Mouse (Mus musculus): ENCODE data around the gene Crispld2.

Crispld2 gene

GRCm38 (mm10) chr8:120066226-120066625 lies 74.0 kb downstream of the Crispld2 start:
- DNase-seq (ENCODE audit: low spot score in 2 of 2) = no peak

- DNase-seq (ENCODE audit: low spot score in 2 of 2) = no peak
These were observed 75.9 kb downstream of the Crispld2 start for GRCm38 (mm10) chr8:120067936-120068668.

- DNase-seq (ENCODE audit: low spot score in 2 of 2) = peak in 1 of 2 experiments; percentile 77
These were observed 79.4 kb downstream of the Crispld2 start for GRCm38 (mm10) chr8:120071684-120072083.

GRCm38 (mm10) chr8:120072259-120072658 lies 80.0 kb downstream of the Crispld2 start:
- DNase-seq (ENCODE audit: low spot score in 2 of 2) = no peak

- no peak for DNase-seq (ENCODE audit: low spot score in 2 of 2)
These were observed 80.6 kb downstream of the Crispld2 start for GRCm38 (mm10) chr8:120072827-120073226.

- DNase-seq (ENCODE audit: low spot score in 2 of 2) = no peak
These were observed 82.3 kb downstream of the Crispld2 start for GRCm38 (mm10) chr8:120074516-120074915.

GRCm38 (mm10) chr8:120075347-120075746 lies 83.1 kb downstream of the Crispld2 start:
- DNase-seq (ENCODE audit: low spot score in 2 of 2) = no peak

GRCm38 (mm10) chr8:120078080-120078479 lies 85.8 kb downstream of the Crispld2 start:
- peak; percentile 53 to 72 for DNase-seq (ENCODE audit: low spot score in 2 of 2)

- no peak for DNase-seq (ENCODE audit: low spot score in 2 of 2)
These were observed 87.1 kb downstream of the Crispld2 start for GRCm38 (mm10) chr8:120079361-120079760.

- DNase-seq (ENCODE audit: low spot score in 2 of 2) = no peak
These were observed 91.0 kb downstream of the Crispld2 start for GRCm38 (mm10) chr8:120083261-120083660.

GRCm38 (mm10) chr8:120084783-120085182 lies 92.5 kb downstream of the Crispld2 start:
- DNase-seq (ENCODE audit: low spot score in 2 of 2) = no peak

GRCm38 (mm10) chr8:120089511-120089910 lies 97.3 kb downstream of the Crispld2 start:
- DNase-seq (ENCODE audit: low spot score in 2 of 2) = no peak

- no peak for DNase-seq (ENCODE audit: low spot score in 2 of 2)
These were observed 98.8 kb downstream of the Crispld2 start for GRCm38 (mm10) chr8:120091032-120091431.

GRCm38 (mm10) chr8:120093103-120093502 lies 100.9 kb downstream of the Crispld2 start:
- no peak for DNase-seq (ENCODE audit: low spot score in 2 of 2)

- no peak for DNase-seq (ENCODE audit: low spot score in 2 of 2)
These were observed 102.6 kb downstream of the Crispld2 start for GRCm38 (mm10) chr8:120094801-120095200.

- no peak for DNase-seq (ENCODE audit: low spot score in 2 of 2)
These were observed 104.2 kb downstream of the Crispld2 start for GRCm38 (mm10) chr8:120096486-120096885.

GRCm38 (mm10) chr8:120100388-120101067 lies 108.3 kb downstream of the Crispld2 start:
- DNase-seq (ENCODE audit: low spot score in 2 of 2) = no peak

GRCm38 (mm10) chr8:120101068-120101972 lies 109.1 kb downstream of the Crispld2 start, which contains the start of gene Zdhhc7:
Zdhhc7 (minus strand) TSS chr8:120101482.
- peak; percentile 69 to 82 for DNase-seq (ENCODE audit: low spot score in 2 of 2)
